Mouse (Mus musculus) bone marrow, adult 2 months (tissue): Measurements from ENCODE around the gene Kri1. TPM values are rescaled to one million over a fixed set of nuclear protein-coding genes. Genes with fewer than 3 reads are reported as not detected.

Experiments used
- H3K27ac ChIP-seq: fragments of 200-500 bp; 2 replicates; pipeline ENCODE4 v1.5.1; 2012; ENCODE audit warnings: low read depth, mild to moderate bottlenecking, control low read depth, inconsistent platforms, low read length; ENCODE audit not compliant: control insufficient read depth, poor library complexity, insufficient read depth
- H3K4me1 ChIP-seq: fragments of 200-500 bp; 2 replicates; pipeline ENCODE4 v1.6.1; 2011; ENCODE audit warnings: low read length; ENCODE audit not compliant: control insufficient read depth, insufficient read depth
- H3K4me3 ChIP-seq: fragments of 200-500 bp; replicated peaks from 2 replicates; pipeline ENCODE3; 2011; ENCODE audit warnings: mild to moderate bottlenecking, low read depth, low read length, control low read depth; ENCODE audit not compliant: control insufficient read depth
- CTCF ChIP-seq: fragments of 200-500 bp; IDR thresholded peaks from 2 replicates; pipeline ENCODE4 v1.5.1; 2011; ENCODE audit warnings: low read length, control low read depth; ENCODE audit not compliant: control insufficient read depth, insufficient read depth
- POLR2A ChIP-seq: fragments of 200-500 bp; IDR thresholded peaks from 2 replicates; pipeline ENCODE4 v1.6.1; 2011; ENCODE audit warnings: low read depth, mild to moderate bottlenecking, control low read depth, low read length, borderline replicate concordance; ENCODE audit not compliant: control insufficient read depth
- WGBS: fragments of 180-500 bp; shearing (Covaris S2); methylation state at CpG from one replicate; pipeline ENCODE4 v1.1.7; 2018; 5-methylcytosine and 5-hydroxymethylcytosine counted together
- polyA plus RNA-seq: library from polyadenylated mRNA; stranded (reverse); fragments of >200 nt; gene quantifications from 2 replicates; pipeline ENCODE4 v1.2.4, GENCODE M21; 2011; ENCODE audit warnings: low replicate concordance; ENCODE audit not compliant: missing spikeins, insufficient read depth, insufficient read length

The Kri1 gene
- polyA plus RNA-seq, 1 experiment: 105 TPM

GRCm38 (mm10) chr9:21238733-21239464, 48.9 kb downstream of the Kri1 start, which contains the start of gene Keap1:
Keap1 (minus strand) TSS chr9:21239361.
- TF ChIP-seq POLR2A (peak; percentile 84), CTCF (no peak)
- under 1% methylated on average over 90 of the region's 90 CpGs for WGBS
- Histone ChIP-seq H3K27ac (peak within 1 kb of the TSS; percentile 98), H3K4me1 (peaks cover 15% of the 10 kb centered on the region), H3K4me3 (peak within 1 kb of the TSS; percentile 67)

- WGBS: under 1% methylated on average over 31 of the region's 31 CpGs
- TF ChIP-seq CTCF (no peak), POLR2A (no peak)
- peaks cover 15% of the 10 kb centered on the region for H3K4me1 ChIP-seq
- peak overlapping the region; percentile 67 for H3K4me3 ChIP-seq
- peak overlapping the region; percentile 98 for H3K27ac ChIP-seq
Observed at GRCm38 (mm10) chr9:21238004-21238732, 49.6 kb downstream of the Kri1 start.

GRCm38 (mm10) chr9:21237368-21238003, 50.3 kb downstream of the Kri1 start:
- TF ChIP-seq CTCF (peak; percentile 41; the same call in 1 of the 2 replicates), POLR2A (no peak)
- 8% methylated on average over 19 of the region's 19 CpGs for WGBS
- peak overlapping the region; percentile 67 for H3K4me3 ChIP-seq
- peak overlapping the region; percentile 98 for H3K27ac ChIP-seq
- peaks cover 15% of the 10 kb centered on the region for H3K4me1 ChIP-seq

- Histone ChIP-seq H3K4me3 (peak overlapping the region; percentile 67), H3K4me1 (peaks cover 15% of the 10 kb centered on the region), H3K27ac (peak overlapping the region; percentile 29)
- TF ChIP-seq CTCF (no peak), POLR2A (peak; percentile 50; the same call in 1 of the 2 replicates)
- 57% methylated on average over 25 of the region's 25 CpGs for WGBS
Observed at GRCm38 (mm10) chr9:21236991-21237367, 50.8 kb downstream of the Kri1 start.

- H3K4me1 ChIP-seq: peaks cover 15% of the 10 kb centered on the region
- H3K4me3 ChIP-seq: no peak overlapping the region
- 28% methylated on average over 4 of the region's 4 CpGs for WGBS
- TF ChIP-seq CTCF (no peak), POLR2A (no peak)
- H3K27ac ChIP-seq: 0 out of 2 replicates have a peak overlapping the region, but pooled peaks have one; percentile 0
Observed at GRCm38 (mm10) chr9:21235341-21235740, 52.4 kb downstream of the Kri1 start.

- no peak overlapping the region for H3K4me3 ChIP-seq
- H3K27ac ChIP-seq: no peak overlapping the region
- peaks cover 13% of the 10 kb centered on the region for H3K4me1 ChIP-seq
- WGBS: 98% methylated on average over 28 of the region's 28 CpGs
- TF ChIP-seq CTCF (no peak), POLR2A (no peak)
Observed at GRCm38 (mm10) chr9:21233805-21234204, 54.0 kb downstream of the Kri1 start.

GRCm38 (mm10) chr9:21233366-21233765, 54.4 kb downstream of the Kri1 start:
- 95% methylated on average over 29 of the region's 29 CpGs for WGBS
- no peak overlapping the region for H3K4me3 ChIP-seq
- no peak overlapping the region for H3K27ac ChIP-seq
- TF ChIP-seq CTCF: no peak
- TF ChIP-seq POLR2A: no peak
- H3K4me1 ChIP-seq: peaks cover 13% of the 10 kb centered on the region

- no peak overlapping the region for H3K27ac ChIP-seq
- peaks cover 13% of the 10 kb centered on the region for H3K4me1 ChIP-seq
- WGBS: 88% methylated on average over 5 of the region's 5 CpGs
- TF ChIP-seq CTCF (no peak), POLR2A (no peak)
- no peak overlapping the region for H3K4me3 ChIP-seq
Observed at GRCm38 (mm10) chr9:21232867-21233266, 54.9 kb downstream of the Kri1 start.
